In the genomic region with DNA sequence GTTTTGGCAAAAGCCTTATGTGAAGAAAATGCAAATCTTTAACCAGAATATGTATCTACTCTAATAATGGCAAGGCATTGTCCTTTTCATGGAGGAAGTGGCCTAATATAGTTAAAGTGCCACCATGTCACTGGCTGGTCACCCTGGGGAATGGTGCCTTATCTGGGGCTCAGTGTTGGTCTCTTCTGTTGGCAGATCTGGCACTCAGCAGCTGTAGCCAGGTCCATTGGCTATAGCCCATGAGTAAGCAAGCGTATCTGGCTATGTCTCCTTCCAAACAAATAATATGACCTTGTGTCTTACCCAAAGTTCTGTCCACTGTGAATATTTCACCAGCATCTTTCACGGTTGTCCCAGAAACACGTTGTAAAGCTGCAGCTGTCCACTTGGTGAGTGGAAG, we compare ENCODE assay signal across 35 mouse cellular contexts.
"Had no signal": no experiment of that assay in that cellular context is flagged by ENCODE, and none has a peak within 500 bp of the region (broad histone marks: within the 10 kb centered on the region; RNA-seq: fewer than 3 reads in every experiment).

No protein-coding gene starts in this region.

- H3K4me3 ChIP-seq: heart, embryonic 10.5 days; heart, embryonic 12.5 days; heart, embryonic 13.5 days; heart, embryonic 15.5 days; hindbrain, embryonic 10.5 days; hindbrain, embryonic 12.5 days; hindbrain, embryonic 13.5 days; hindbrain, embryonic 15.5 days; intestine, embryonic 15.5 days; kidney, embryonic 15.5 days; layer of hippocampus, adult 2 months had no signal

- H3K4me1 ChIP-seq: heart, embryonic 10.5 days; heart, embryonic 12.5 days; heart, embryonic 13.5 days; heart, embryonic 15.5 days; hindbrain, embryonic 12.5 days; hindbrain, embryonic 15.5 days; intestine, embryonic 15.5 days had no signal

- H3K9ac ChIP-seq: heart, embryonic 12.5 days; heart, embryonic 13.5 days; heart, embryonic 15.5 days; hindbrain, embryonic 12.5 days; hindbrain, embryonic 13.5 days; hindbrain, embryonic 14.5 days; hindbrain, embryonic 15.5 days; intestine, embryonic 15.5 days; kidney, embryonic 15.5 days had no signal

- H3K36me3 ChIP-seq: heart, embryonic 10.5 days; heart, embryonic 12.5 days; heart, embryonic 13.5 days; heart, embryonic 15.5 days; hindbrain, embryonic 10.5 days; hindbrain, embryonic 12.5 days; hindbrain, embryonic 13.5 days; hindbrain, embryonic 15.5 days; intestine, embryonic 15.5 days; kidney, embryonic 15.5 days had no signal

- H3K4me2 ChIP-seq: heart, embryonic 11.5 days; heart, embryonic 12.5 days; heart, embryonic 13.5 days; heart, embryonic 15.5 days; hindbrain, embryonic 12.5 days; hindbrain, embryonic 13.5 days; hindbrain, embryonic 14.5 days; hindbrain, embryonic 15.5 days; intestine, embryonic 15.5 days; kidney, embryonic 15.5 days had no signal

- ATAC-seq: hindbrain, embryonic 16.5 days; hindbrain, postnatal 0 days; inflammation-experienced regulatory T-cells, adult 6 months; intestine, embryonic 15.5 days; intestine, embryonic 16.5 days; intestine, postnatal 0 days had no signal

- H3K27ac ChIP-seq: heart, embryonic 10.5 days; heart, embryonic 13.5 days; heart, embryonic 15.5 days; hindbrain, embryonic 10.5 days; hindbrain, embryonic 12.5 days; hindbrain, embryonic 13.5 days; hindbrain, embryonic 14.5 days; hindbrain, embryonic 15.5 days; hindbrain, postnatal 0 days; intestine, embryonic 15.5 days; kidney, embryonic 15.5 days; kidney, postnatal 0 days; layer of hippocampus, adult 2 months had no signal

- DNase-seq: heart, postnatal 10 days; heart, postnatal 14 days; heart, postnatal 36 days; heart, postnatal 4 days; kidney, adult 11 months; kidney, adult 18-20 months; kidney, adult 2 months; kidney, adult 8-10 months; kidney, adult 9 months; kidney, postnatal 10 days; kidney, postnatal 14 days; kidney, postnatal 25 days; kidney, postnatal 36 days; kidney, postnatal 4 days; layer of hippocampus, adult 9-11 months; layer of hippocampus, postnatal 36 days had no signal

- H3K27me3 ChIP-seq: heart, embryonic 12.5 days; heart, embryonic 13.5 days; heart, embryonic 15.5 days; hindbrain, embryonic 12.5 days; hindbrain, embryonic 13.5 days; hindbrain, embryonic 15.5 days; intestine, embryonic 15.5 days; kidney, embryonic 15.5 days had no signal

- H3K9me3 ChIP-seq: heart, embryonic 10.5 days; heart, embryonic 12.5 days; heart, embryonic 13.5 days; heart, embryonic 15.5 days; hindbrain, embryonic 10.5 days; hindbrain, embryonic 12.5 days; hindbrain, embryonic 13.5 days; hindbrain, embryonic 15.5 days; intestine, embryonic 15.5 days; kidney, embryonic 15.5 days had no signal
